Mouse (Mus musculus): ENCODE measurements at regions not wholly inside any gene's neighbourhood (a gene's known extent, or its start where the extent isn't known, plus 50 kb on each side); places are given as distances from the start of the nearest gene placed in this dataset.

GRCm38 (mm10) chr4:40544806-40545205 is 72.8 kb downstream of the Tmem215 start:
- TF ChIP-seq POLR2A (IDR thresholded peaks at IDR 0.05; ENCODE audit: insufficient read depth, low read length) (no peak), CTCF (IDR thresholded peaks at IDR 0.05; ENCODE audit: low read depth, low read length) (no peak)
